Comparison of ENCODE assay signal across 17 mouse cellular contexts in genomic region chr15:13274366-13275067, GRCm38 (mm10).
"Had no signal": no experiment of that assay in that cellular context is flagged by ENCODE, and none has a peak within 500 bp of the region (broad histone marks: within the 10 kb centered on the region; RNA-seq: fewer than 3 reads in every experiment).

No protein-coding gene starts in this region.

- H3K9ac ChIP-seq: liver, postnatal 0 days; lung, embryonic 15.5 days; midbrain, embryonic 12.5 days; midbrain, embryonic 15.5 days; neural tube, embryonic 12.5 days; stomach, embryonic 15.5 days had no signal

- H3K4me1 ChIP-seq: lung, embryonic 15.5 days; megakaryocyte, embryonic 14.5 days; midbrain, embryonic 15.5 days; neural tube, embryonic 12.5 days; stomach, embryonic 15.5 days had no signal

- H3K36me3 ChIP-seq: lung, embryonic 15.5 days; midbrain, embryonic 12.5 days; midbrain, embryonic 15.5 days; neural tube, embryonic 12.5 days; stomach, embryonic 15.5 days had no signal

- H3K9me3 ChIP-seq: lung, embryonic 15.5 days; midbrain, embryonic 12.5 days; midbrain, embryonic 15.5 days; neural tube, embryonic 12.5 days; stomach, embryonic 15.5 days had no signal

- H3K27ac ChIP-seq: lung, embryonic 15.5 days; macrophage; midbrain, embryonic 12.5 days; midbrain, embryonic 15.5 days; neural tube, embryonic 12.5 days; stomach, embryonic 15.5 days; stomach, postnatal 0 days had no signal

- H3K4me3 ChIP-seq: lung, embryonic 15.5 days; megakaryocyte, embryonic 14.5 days; midbrain, embryonic 12.5 days; midbrain, embryonic 15.5 days; neural tube, embryonic 12.5 days; stomach, embryonic 15.5 days had no signal

- H3K27me3 ChIP-seq: lung, embryonic 15.5 days; megakaryocyte, embryonic 14.5 days; midbrain, embryonic 15.5 days; neural tube, embryonic 12.5 days; stomach, embryonic 15.5 days had no signal

- ATAC-seq: liver, postnatal 0 days; lung, postnatal 0 days; midbrain, embryonic 15.5 days had no signal

- DNase-seq: liver, postnatal 0 days; lung, adult 2 months; lung, postnatal 14 days; lung, postnatal 36 days; right cerebral cortex, postnatal 14 days; thymus, adult 2 months; thymus, postnatal 25 days; thymus, postnatal 4 days had no signal

- H3K4me2 ChIP-seq: lung, embryonic 15.5 days; midbrain, embryonic 12.5 days; midbrain, embryonic 15.5 days; neural tube, embryonic 12.5 days; stomach, embryonic 15.5 days had no signal
